Mouse (Mus musculus) frontal cortex, adult (tissue): ENCODE measurements around the gene Mafk.

Experiments
- ATAC-seq: cut with Nextera tagmentation; 2 replicates; pipeline ENCODE4 v1.9.2; 2017; ENCODE audit warnings: mild to moderate bottlenecking, moderate library complexity, mixed read lengths; ENCODE audit not compliant: low TSS enrichment

Gene Mafk

DNA sequence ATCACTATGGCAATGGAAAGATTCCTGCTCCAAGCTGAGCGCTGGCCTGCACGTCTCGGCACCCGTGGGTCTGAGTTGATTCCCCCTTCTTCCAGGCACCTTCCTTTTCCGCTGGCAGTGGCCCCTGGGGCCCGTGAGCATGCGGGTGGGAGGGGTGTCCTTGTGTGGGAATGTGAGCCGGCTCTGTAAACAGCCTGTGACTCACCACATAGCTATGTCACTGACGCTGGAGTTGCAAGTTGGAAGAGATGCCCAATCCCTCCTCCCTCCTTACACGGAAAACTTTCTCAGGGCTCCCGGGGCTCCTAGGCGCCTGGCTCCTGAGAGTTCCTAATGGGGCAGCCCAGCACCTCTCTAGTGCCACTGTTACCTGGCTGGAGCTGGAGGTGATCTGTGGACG lies 5.6 kb downstream of the Mafk start:
- ATAC-seq: peak; percentile 76

DNA sequence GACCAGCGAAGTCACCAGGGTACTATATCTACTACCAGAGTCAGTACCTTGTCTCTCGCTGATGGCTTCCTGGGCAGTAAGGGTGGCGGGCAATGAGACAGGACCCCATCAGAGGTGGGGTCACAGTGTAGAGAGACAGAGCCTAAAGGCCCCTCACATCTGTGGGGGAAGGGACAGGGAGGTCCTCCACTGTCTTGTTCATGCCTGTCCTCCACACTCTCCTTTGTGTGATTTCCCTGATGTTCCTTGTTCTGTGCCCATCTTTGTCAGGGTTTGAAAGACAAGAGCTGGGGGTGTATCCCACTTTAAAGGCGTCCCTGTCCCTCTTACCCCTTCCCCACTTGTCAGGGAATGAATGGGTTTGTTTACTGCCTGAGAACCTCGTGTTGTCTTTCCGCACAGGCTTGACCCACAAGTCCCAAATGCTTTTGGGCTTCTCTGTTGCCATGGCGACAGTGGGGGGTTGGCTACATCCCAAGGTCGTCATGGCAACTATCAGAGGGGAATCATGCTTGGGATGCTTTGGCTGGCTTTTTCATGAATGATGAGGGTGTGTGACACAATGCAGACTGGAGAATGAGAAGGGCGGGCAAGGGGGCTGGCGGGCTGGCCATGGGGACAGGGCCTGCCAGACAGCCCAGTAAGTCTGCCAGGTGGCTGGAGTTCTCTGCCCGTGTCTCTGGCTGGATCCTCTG lies 6.3 kb downstream of the Mafk start:
- 0 out of 2 replicates have a peak, but pooled peaks have one; percentile 26 for ATAC-seq

DNA sequence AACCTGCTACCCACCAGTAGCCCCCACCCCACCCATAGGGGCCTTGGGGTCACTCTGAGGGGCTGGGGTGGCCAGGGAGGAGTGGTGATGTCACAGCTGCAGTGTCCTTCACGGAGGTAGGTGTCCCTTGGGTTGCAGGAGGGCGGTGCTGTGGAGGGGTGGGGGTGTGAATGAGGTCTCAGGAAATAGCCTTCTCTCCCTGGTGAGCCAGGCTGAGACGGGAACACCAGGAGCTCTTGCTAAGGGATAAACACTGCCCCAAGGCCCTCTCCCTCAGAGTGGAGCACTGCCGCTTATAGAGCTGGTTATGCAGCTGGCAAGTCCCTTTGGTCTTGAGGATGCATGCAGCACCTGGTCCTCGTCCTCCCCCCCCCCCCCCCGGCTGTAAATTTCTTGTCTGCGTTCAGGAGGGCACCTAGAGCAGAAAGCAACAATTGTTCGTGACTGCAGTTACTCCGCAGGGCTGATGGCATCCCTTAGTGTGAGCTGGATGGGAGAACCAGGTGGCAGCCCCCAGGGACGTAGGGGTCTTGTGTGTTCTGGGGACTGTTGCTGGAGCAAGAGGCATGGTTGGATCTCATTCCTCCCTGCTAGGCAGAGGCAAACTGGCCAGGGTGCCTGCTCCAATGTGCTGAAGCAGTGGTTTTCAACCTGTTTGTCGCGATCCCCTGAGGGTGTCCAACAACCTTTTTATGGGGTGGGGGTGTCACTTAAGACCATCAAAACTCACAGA lies 7.0 kb downstream of the Mafk start:
- ATAC-seq: no peak

DNA sequence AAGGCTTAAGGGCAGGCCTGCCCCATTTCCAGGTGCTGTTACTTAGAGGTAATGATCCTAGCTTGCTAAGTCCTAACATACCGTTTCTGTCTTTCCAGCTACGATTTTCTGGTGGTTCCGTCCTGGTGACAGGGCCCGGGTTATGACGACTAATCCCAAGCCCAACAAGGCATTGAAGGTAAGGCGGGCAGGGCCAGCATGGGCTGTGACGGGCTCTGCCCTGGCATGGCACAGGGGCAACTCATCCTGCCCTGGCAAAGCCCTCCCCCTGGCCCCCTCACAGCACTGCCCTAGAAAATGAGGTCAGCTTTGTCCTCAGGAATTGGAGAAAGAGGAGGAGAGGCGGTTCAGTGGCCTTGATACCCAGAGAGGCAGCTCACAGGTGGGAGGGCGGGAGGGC lies 7.7 kb downstream of the Mafk start:
- ATAC-seq: no peak

DNA sequence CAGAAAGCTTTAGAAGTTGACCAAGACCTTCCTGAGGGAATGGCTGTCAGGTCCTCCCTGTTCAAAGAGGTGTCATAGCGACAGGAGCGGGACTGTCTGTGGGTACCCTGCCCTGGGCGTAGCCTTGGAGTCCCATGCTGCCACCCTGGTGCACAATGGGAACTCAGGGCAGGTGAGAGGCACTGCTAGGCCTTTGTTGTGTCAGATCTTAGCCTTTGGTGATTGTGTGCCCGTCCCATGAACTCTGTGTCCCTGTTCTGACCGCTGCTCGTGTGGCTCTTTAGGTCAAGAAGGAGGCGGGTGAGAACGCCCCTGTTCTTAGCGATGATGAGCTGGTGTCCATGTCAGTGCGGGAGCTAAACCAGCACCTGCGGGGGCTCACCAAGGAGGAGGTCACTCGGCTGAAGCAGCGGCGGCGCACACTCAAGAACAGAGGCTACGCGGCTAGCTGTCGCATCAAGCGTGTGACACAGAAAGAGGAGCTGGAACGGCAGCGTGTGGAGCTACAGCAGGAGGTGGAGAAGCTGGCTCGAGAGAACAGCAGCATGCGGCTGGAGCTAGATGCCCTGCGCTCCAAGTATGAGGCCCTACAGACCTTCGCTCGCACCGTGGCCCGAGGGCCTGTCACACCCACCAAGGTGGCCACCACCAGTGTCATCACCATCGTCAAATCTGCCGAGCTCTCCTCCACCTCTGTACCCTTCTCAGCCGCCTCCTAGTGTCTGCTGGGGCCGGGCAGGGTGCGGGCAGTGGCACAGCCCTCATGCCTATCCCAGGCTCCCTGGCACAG lies 8.7 kb downstream of the Mafk start:
- no peak for ATAC-seq

DNA sequence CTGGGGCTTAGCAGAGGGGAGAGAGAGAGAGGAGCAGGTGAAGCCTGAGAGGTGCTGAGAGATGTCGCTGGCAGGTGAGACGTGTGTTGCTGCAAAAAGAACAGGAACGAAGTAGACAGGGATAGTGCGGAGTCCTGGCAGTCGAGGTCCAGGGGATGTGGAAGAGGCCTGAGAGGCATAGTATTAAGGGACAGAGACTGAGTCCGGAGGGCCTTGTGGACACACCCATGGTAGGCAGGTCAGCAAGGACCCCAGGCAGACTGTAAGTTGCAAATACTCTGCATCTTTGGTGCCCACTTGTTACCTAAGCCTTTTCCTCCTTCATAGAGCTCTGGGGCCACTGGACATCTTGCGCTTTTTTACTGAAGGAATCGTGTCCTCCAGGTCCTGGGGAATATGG lies 9.9 kb downstream of the Mafk start:
- no peak for ATAC-seq

DNA sequence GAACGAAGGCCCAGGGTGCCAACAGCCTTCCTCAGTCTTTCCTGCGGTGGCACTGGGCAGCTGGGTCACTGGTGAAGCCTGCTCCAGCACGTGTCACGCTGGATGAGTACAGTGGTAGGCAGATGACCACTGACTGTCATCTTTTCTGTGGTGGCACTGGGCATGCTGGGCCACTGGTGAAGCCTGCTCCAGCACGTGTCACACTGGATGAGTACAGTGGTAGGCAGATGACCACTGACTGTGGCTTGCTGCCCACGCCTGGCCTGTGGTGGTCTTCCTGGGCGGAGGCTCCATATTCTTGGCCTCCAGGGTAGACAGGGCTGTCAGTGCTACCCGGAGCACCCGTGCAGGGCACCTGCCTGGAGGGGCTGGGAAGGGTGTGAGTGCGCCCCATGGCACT lies 10.6 kb downstream of the Mafk start:
- no peak for ATAC-seq

DNA sequence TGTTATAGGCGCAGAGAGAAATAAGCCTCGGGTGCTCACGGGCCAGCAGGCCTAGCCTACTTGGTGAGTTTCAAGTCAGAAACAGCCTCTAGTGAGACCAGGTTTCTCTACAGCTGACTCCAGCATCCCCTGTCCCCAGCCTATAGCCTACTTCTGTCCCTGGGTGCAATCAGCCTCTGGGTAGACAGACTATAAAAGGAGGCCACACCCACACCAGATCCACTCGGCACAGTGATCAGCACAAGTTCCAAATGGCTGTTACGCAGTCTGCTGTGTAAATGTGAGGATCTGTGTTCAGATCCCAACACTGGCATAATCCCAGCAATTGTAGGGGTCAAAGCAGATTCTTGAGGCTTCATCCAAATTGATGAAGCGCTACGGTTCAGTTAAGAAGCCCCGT lies 11.9 kb downstream of the Mafk start:
- ATAC-seq: no peak

DNA sequence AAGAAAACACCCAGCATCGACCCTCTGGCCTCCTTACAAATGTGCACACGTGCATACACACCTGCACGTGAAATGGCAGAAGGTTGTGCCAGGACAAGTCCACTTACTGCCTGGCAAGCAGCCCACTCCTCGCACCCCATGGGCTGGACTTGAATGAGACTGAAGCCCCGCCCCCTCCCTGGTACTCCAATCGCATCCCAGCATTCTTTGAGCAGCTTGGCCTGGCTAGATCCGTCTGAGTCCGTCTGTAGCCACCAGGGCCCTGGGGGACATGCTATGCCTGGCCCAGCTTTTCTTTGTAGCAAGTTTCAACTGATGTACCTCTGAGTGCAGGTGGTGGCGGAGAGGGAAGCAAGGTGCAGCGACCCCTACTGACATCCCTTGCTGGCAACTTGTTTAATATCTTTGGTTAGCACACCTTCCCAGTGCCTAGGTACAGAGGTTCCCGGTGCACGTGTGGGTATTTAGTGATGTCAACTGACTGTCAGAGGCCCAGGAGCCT lies 12.3 kb downstream of the Mafk start:
- ATAC-seq: no peak

DNA sequence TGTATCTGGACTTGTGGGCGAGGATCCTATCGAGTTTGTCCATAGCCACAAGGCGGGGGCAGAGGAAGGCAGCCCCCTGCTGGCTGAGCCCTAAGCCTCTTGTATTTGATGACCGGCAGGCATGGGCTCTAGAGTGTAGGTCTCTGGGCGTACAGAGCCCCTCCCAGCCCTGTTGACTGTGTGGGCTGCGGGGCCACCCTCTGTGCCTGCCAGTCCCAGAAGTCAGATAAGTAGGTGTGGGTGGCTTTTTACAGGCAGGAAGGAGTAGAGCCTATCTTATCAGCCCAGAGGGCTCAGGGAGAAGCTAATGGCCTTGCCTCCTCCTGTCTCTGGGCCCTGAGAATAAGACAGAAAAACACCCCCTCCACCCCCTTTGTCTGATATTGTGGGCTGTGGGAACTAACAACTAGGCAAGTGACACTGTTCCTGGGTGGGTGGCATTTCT lies 12.8 kb downstream of the Mafk start:
- no peak for ATAC-seq

DNA sequence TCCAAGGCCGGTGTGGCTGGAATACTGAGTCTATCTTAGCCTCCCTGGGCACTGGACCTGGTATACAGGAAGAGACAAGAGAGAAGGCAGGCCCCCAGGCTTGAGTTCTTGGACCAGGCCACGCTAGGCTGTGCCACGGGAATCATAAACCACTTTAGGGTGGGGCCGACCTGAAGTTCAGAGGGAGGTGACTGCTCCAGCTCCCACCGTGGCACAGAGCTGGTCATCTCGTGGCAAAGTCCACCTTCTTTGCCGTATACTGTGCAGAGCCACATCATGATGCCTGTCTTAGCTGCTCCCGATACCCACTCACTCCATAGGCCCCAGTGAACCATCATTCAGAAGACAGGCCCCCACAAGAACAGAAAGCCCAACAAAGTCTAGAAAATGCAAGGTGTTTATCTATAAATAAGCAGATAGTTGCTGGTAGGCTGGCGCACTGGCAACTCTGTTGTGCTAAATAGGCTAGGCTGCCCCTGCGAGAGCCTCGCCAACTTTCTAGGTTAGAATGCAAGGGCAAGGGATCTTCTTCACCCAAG lies 13.3 kb downstream of the Mafk start:
- no peak for ATAC-seq

DNA sequence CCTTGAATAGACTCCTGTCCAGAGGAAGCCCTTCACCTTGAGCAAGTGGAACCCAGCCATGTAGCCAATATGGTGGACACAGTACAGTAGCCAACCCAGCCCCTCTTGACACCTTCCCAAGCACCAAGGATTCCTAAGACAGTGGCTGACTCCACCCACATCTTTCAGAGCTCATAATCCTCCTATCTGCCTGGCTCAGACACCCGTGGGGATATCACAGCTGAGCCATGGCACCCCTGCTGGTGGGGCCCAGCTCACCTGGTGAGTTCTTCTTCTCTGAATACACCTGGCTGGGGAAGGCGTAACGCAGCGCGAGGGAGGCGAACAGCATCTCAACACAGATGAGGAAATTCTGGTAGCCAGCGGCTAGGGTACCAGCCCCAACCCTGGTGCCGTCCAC lies 14.6 kb downstream of the Mafk start:
- no peak for ATAC-seq

DNA sequence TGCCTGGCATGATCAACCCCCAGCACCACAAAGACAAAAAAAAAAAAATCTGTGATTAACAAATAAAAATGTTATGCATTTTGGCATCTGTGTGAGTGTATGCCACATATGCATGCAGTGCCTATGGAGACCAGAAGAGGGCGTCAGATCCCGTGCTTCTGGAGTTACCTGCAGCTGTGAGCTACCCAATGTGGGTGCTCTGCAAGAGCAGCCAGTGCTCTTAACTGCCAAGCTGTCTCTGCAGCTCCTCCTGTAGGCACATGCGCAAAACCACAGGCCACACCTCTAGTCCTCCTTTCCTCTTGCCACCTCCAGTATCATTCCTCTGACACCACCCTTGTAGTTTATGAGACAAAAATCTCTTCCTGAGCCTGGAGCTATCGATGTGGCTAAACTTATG lies 18.1 kb downstream of the Mafk start:
- no peak for ATAC-seq

DNA sequence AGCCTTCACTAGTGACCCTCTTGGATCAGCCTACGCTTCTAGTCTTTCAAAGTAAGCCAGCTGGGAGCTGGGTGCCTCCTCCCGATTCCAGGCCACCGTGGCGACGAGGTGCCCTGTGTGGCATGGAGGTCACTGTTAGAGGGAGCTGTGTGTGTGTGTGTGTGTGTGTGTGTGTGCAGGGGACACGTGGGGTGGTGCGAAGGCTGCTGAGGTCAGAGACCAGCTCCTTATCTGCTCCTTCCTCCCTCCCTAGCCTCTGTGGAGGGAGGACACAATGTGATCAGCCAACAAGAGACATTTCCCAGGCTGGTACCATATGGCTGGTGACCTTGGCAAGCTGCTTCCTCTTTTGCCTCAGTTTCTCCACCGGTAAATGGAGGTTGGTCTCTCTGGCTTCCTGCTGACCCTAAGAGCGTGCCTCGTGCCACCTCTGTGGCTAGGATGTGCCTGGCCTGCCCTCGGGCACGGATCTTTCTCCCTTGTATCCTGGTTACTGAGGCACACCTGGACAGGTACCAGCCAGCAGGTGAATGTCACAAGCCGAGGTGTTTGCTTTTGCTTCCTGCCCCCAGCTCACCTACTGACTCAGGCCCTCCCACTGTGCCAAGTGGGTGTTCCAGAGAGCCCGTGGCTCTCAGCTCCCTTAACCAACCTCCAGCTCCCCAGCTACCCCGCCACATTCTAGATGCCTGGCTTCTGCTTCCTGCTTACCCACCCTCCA lies 20.5 kb downstream of the Mafk start:
- ATAC-seq: no peak

DNA sequence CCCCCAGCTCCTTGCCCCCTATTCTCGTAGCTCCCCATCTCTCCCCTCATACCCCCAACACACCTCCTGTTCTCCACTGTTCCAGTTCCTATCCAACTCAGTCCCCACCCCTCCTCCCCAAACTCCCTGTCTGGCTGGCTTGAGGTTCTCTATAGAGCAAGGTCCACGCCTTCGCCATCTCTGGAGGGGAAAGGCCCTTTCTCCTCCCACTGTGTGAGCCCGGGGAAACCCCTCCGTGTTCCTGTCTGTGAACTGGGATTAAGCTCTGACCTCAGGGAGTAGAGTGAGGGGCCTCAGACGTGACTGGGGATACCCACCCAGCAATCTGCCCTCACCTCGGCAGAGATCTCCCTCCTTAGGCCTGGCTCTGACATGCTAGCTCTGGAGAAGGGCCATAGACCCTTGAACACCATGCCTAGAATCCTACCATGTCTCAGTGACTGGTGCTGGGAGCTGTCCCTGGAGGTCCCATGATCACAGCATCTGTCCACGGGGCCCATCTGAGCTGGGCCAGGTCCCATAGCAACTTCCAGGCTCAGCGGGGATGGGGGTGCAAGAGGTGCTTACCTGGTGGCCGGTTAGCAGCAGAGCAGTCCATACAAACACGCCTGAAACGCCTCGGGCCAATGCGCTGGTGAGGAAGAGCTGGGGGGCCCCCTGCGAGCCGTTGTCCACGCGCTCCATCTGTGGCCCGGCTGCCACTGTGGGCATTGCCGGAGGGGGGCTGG lies 21.2 kb downstream of the Mafk start:
- ATAC-seq: no peak

DNA sequence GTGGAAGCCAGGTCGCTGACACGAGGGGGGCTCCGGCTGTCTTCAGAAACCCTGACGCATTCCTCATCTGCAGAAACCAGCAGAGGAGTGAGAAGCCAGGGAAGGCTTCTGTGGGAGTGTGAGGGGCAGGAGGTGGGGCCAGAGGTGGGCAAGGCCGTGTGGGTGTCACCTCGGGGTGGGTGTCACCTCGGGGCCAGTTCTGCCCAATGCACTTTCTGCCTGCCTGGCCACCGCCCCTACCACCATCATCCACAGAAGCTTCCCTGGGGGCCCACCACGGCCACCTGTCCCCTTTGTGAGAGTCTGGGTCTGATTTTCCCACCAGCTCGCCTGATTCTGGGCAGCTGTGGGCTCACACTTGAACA lies 21.8 kb downstream of the Mafk start:
- no peak for ATAC-seq

DNA sequence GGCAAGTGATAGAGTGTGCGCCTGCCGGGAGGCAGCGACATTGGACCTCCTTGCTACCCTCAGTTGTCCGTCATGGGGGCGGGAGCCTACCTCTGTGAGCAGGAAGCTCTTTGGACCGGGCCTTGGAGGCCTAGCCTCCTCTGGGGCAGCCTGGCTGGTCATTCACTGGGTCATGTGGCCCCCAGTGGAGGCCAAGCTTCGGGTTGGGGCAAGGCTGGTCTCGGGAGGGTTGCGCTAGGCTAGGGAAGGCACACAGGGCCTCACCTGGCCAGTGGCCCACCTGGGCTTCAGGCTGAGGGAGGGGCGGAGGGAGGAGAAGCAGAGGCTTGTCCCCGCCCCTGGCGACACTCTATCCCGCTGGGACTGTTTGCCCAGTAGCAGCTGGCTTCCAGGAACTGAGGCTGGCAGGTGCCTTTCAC lies 22.7 kb downstream of the Mafk start:
- ATAC-seq: no peak

DNA sequence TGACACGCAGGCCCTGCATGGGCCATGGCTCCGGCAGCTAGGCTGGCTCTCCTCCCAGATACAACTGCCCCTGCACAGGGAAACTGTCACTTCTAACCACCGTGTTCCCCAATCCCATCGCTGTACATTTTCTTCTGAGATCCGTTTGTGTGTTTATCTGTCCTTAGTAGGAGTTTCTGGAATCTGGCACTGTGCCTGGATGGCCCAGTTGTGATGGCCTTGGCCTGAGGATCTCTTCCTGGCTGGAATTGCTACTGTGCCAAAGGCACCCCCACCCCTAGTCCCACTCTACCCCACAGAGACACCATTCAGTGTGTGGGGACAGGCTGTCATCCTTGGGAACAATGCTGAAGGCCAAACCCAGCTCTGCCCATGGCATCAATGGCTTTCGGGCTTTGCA lies 24.7 kb downstream of the Mafk start:
- ATAC-seq: no peak

DNA sequence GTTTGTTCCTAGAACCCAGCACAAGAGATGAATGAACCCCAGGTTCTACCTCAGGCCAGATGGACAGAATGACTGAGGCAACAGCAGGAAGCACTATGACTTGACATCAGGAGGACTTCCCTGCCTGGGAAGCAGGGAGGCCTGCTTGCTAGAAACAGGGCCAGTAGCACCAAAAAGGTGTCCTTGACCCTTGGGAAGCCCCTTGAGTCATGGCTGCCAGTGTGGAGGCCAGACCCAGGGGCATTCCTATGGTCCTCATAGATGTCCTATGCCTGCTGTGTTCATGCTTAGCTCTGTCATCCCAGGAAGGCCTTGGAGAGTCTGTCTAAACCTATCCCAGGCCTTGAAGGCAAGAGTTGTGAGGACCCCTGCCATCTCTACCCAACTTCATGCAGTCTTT lies 25.1 kb downstream of the Mafk start:
- ATAC-seq: no peak

DNA sequence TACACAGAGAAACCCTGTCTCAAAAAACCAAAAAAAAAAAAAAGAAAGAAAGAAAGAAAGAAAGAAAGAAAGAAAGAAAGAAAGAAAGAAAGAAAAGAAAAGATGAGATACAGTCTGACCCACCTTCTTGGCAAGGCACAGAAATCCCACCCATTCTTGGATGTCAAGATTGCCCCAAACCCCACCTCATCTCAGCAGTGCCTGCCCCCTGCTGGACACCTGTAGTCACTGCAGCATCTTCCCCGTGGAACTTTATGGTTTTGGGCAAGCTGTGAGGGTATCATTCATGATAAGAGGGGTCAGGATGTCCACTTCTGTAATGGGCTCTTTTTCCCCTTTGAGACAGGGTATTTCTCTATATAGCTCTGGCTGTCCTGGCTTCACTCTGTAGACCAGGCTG lies 26.0 kb downstream of the Mafk start:
- no peak for ATAC-seq

DNA sequence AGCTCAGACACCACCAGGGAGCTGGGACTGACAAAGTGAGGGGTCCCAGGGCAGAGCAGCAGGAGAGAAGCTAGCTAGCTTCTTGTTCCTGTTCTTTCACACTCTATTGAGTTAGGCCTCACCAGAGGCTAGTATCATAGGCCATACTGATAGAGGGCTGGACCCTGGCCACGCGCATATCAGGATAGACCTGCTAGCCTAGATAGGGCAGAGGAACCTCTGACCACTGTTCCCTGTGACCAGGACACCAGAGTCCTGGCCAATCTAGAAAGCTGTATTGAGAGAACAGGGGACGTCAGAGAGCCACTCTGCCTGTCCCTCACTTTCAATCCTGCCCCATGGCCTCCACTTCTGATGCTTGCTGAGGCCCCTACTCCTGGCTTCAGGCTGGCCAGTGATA lies 26.7 kb downstream of the Mafk start:
- no peak for ATAC-seq
